Mouse (Mus musculus) small intestine, adult 2 months (tissue): ENCODE results near the gene Prph. TPM values are rescaled to one million over a fixed set of nuclear protein-coding genes. Genes with fewer than 3 reads are reported as not detected.
A peak's percentile ranks its signal among the peaks of the same experiment; 100 is the strongest.

Source experiments
- H3K27ac ChIP-seq: fragments of 200-500 bp; 2 replicates; pipeline ENCODE4 v1.5.1; 2012; ENCODE audit warnings: low read depth, low read length, control low read depth, inconsistent platforms; ENCODE audit not compliant: insufficient read depth
- H3K27me3 ChIP-seq: fragments of 200-500 bp; 2 replicates; pipeline ENCODE4 v1.6.1; 2012; ENCODE audit warnings: mild to moderate bottlenecking, moderate library complexity, low read length, inconsistent platforms; ENCODE audit not compliant: control insufficient read depth, insufficient read depth
- H3K36me3 ChIP-seq: fragments of 200-500 bp; 2 replicates; pipeline ENCODE4 v1.6.1; 2012; ENCODE audit warnings: mild to moderate bottlenecking, low read length, control low read depth, inconsistent platforms; ENCODE audit not compliant: control insufficient read depth, insufficient read depth
- H3K4me1 ChIP-seq: fragments of 200-500 bp; 2 replicates; pipeline ENCODE4 v1.6.1; 2012; ENCODE audit warnings: low read length, inconsistent platforms, mixed read lengths; ENCODE audit not compliant: control insufficient read depth, insufficient read depth, insufficient read length
- H3K4me3 ChIP-seq: fragments of 200-500 bp; 2 replicates; pipeline ENCODE4 v1.5.1; 2012; ENCODE audit warnings: low read depth, mild to moderate bottlenecking, control low read depth, inconsistent platforms, low read length, moderate library complexity
- CTCF ChIP-seq: fragments of 200-500 bp; IDR thresholded peaks from 2 replicates; pipeline ENCODE4 v1.5.1; 2012; ENCODE audit warnings: low read depth, mild to moderate bottlenecking, control low read depth, inconsistent platforms, low read length, moderate library complexity, mixed read lengths; ENCODE audit not compliant: insufficient replicate concordance, insufficient read length; ENCODE audit errors: extremely low read depth
- POLR2A ChIP-seq: fragments of 200-500 bp; IDR thresholded peaks from 2 replicates; pipeline ENCODE4 v1.6.1; 2012; ENCODE audit warnings: low read depth, mild to moderate bottlenecking, control low read depth, inconsistent platforms, low read length, moderate library complexity
- WGBS: fragments of 180-500 bp; shearing (Covaris S2); methylation state at CpG from one replicate; pipeline ENCODE4 v1.1.7; 2018; 5-methylcytosine and 5-hydroxymethylcytosine counted together
- polyA plus RNA-seq: library from polyadenylated mRNA; depleted of rRNA; stranded (reverse); fragments of >200 nt; gene quantifications from 2 replicates; pipeline ENCODE4 v1.2.3, GENCODE M21; 2012; rRNA removed

Gene Prph
- polyA plus RNA-seq: 4.6 and 4.8 TPM in 2 replicates

DNA sequence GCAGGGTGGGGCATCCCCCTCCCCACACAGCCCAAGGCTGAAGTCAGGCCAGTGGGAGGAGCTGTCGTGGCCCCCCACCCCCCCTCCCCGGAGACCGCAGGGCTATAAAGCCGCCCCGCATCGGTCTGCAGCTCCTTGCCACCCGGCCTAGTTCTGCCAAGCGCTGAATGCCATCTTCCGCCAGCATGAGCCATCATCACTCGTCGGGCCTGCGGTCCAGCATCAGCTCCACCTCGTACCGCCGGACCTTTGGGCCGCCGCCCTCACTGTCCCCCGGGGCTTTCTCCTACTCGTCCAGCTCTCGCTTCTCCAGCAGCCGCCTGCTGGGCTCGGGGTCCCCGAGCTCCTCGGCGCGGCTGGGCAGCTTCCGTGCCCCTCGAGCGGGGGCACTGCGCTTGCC is at the start of gene Prph:
TSS of gene Prph (plus strand) at position 135 of the 400 bp plus-strand sequence.
- peak within 1 kb of the TSS; percentile 20 for H3K4me3 ChIP-seq
- no peak within 1 kb of the TSS for H3K27ac ChIP-seq
- H3K36me3 ChIP-seq: no peaks in the 10 kb centered on the region
- 5% methylated on average over 30 of the region's 30 CpGs for WGBS
- H3K27me3 ChIP-seq: peaks cover 34% of the 10 kb centered on the region
- peaks cover 14% of the 10 kb centered on the region for H3K4me1 ChIP-seq
- no peak for TF ChIP-seq CTCF
- TF ChIP-seq POLR2A: no peak

DNA sequence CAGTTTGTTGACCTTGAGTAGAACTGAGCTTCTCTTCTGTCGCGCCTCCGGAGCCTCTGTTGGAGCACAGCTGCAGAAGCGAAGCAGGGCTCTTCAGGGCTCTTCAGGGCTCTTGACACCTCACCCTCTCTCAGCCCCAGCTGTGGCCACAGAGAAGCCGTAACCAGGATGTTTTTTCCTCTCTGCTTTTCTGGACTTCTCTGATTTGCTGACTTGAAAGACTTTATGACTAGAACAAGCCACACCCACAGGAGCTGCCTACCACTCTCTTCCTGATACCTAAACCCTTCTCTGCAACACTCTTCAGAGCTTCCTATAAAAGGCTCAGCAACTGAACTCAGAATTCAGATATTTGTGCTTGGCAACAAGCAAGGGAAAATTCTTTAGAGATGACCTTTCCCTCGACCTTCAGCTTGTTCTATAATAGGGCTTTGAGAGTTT is 46.2 kb upstream of the Prph start:
- 22% methylated on average over 6 of the region's 6 CpGs for WGBS
- no peak for TF ChIP-seq POLR2A
- no peak for TF ChIP-seq CTCF
- H3K27ac ChIP-seq: no peak overlapping the region
- H3K36me3 ChIP-seq: no peaks in the 10 kb centered on the region
- H3K4me3 ChIP-seq: no peak overlapping the region
- H3K4me1 ChIP-seq: no peaks in the 10 kb centered on the region
- no peaks in the 10 kb centered on the region for H3K27me3 ChIP-seq

DNA sequence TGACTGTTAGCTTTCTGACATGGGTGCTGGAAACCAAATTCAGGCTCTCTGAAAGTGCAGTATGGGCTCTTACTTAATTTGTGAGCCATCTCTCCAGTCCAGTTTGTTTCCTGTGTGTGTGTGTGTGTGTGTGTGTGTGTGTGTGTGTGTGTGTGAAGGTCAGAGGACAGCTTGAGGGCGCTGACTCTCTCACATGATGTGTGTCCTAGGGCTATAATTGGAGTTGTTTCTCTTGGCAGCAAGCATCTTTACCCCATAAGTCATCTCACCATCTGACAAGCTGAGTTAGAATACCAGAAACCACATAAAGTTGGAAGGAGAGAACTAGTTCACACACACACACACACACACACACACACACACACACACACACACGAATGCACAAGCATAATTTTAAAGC is 44.1 kb upstream of the Prph start:
- H3K36me3 ChIP-seq: no peaks in the 10 kb centered on the region
- TF ChIP-seq CTCF (no peak), POLR2A (no peak)
- WGBS: 52% methylated on average over 2 of the region's 2 CpGs
- H3K4me3 ChIP-seq: no peak overlapping the region
- no peak overlapping the region for H3K27ac ChIP-seq
- H3K27me3 ChIP-seq: no peaks in the 10 kb centered on the region
- H3K4me1 ChIP-seq: no peaks in the 10 kb centered on the region

DNA sequence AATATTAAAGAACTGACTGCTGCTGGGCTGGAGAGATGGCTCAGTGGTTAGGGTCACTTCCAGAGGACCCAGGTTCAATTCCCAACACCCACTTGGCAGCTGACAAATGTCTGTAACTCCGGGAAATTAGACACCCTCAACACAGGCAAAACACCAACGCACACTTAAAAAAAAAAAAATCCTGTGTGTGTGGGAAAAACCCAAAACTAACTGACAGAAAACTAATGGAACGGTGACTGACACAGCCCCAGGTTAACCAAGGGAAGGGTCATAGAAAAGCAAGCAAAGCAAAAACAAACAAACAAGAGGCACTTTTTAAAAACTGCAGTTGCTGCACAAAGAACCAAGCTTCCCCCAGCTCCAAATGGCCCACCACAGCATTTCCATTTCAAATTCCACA is 43.0 kb upstream of the Prph start:
- TF ChIP-seq CTCF: no peak
- no peak for TF ChIP-seq POLR2A
- H3K4me3 ChIP-seq: no peak overlapping the region
- H3K36me3 ChIP-seq: no peaks in the 10 kb centered on the region
- H3K27me3 ChIP-seq: no peaks in the 10 kb centered on the region
- no peak overlapping the region for H3K27ac ChIP-seq
- H3K4me1 ChIP-seq: no peaks in the 10 kb centered on the region
- 81% methylated on average over 3 of the region's 3 CpGs for WGBS

DNA sequence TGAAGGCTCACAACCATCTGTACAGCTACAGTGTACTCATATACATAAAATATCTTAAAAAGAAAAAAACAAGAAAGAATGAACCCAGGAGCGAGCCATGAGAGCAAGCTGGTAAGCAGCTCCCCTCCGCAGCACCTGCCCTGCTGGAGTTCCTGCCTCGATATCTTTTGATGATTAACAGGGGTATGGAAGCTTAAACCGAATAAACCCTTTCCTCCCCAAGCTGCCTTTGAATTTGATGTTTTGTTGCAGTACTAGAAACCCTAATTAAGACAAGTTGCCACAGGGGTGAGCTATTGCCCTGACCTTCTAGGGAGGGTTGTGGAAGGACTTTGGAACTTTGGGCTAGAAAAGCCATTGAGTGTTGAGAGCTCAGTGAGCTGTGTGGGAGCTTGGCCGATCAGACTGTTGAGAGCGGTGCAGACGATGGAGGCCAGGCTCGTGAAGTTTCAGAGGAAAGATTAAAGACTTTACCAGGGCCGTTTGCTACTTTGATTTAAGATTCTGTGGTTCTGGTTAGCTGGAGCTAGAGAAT is 40.4 kb upstream of the Prph start:
- no peak overlapping the region for H3K27ac ChIP-seq
- TF ChIP-seq POLR2A (no peak), CTCF (no peak)
- no peaks in the 10 kb centered on the region for H3K4me1 ChIP-seq
- WGBS: 28% methylated on average over 9 of the region's 9 CpGs
- H3K36me3 ChIP-seq: no peaks in the 10 kb centered on the region
- no peak overlapping the region for H3K4me3 ChIP-seq
- no peaks in the 10 kb centered on the region for H3K27me3 ChIP-seq

DNA sequence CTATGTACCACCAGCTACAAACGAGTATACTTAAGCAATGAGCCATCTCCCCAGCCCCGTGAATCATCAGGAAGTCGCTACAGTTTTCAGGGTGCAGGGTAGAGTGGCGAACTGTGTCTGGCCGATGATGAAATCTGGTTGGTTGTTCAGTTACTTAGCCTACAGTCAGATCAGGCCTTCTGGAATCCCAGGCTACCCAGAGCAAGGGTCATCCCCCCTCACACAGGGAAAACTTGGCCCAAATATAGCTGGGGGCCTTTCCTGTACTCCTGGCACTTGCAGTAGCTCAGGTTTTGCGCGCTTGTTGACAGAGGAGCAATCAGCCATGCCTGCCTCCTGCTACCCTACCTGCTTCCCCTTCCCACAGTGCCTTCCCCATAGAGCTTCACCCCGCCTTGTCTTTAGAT is 37.6 kb upstream of the Prph start:
- H3K4me3 ChIP-seq: no peak overlapping the region
- WGBS: 74% methylated on average over 8 of the region's 8 CpGs
- no peak overlapping the region for H3K27ac ChIP-seq
- H3K27me3 ChIP-seq: no peaks in the 10 kb centered on the region
- no peak for TF ChIP-seq CTCF
- no peak for TF ChIP-seq POLR2A
- H3K36me3 ChIP-seq: no peaks in the 10 kb centered on the region
- H3K4me1 ChIP-seq: no peaks in the 10 kb centered on the region

DNA sequence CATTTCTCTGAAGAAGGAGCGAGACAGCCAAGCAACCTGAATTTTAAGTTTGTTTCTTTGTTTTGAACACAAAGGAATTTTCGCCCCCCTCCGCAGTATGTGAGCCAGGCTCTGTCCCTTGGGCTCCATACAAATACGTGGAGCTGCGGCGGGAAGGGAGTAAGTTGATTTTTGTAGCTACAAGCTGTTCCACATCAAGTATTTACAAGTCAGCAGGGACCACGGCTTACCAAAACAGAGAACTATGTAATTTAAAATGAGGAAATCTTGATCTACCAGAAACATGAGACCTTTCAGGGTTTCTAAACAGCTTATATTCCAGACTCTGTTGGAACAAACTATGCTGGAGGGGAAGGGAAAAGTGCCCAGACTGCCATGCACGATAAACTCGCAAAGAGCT is 37.0 kb upstream of the Prph start:
- no peak for TF ChIP-seq CTCF
- TF ChIP-seq POLR2A: no peak
- Histone ChIP-seq H3K36me3 (no peaks in the 10 kb centered on the region), H3K4me1 (no peaks in the 10 kb centered on the region), H3K4me3 (no peak overlapping the region), H3K27me3 (no peaks in the 10 kb centered on the region), H3K27ac (no peak overlapping the region)
- 87% methylated on average over 9 of the region's 9 CpGs for WGBS
